Mouse (Mus musculus): Measurements from ENCODE around the gene Zc3h8. TPM values are rescaled to one million over a fixed set of nuclear protein-coding genes. Genes with fewer than 3 reads are reported as not detected.

The Zc3h8 gene
- polyA plus RNA-seq, 1 experiment, result 1.6 TPM

- no peak overlapping the region for H3K4me3 ChIP-seq (replicated peaks; ENCODE audit: extremely low read depth, low read depth, low read length)
- no peak for DNase-seq
- WGBS, result 73% methylated on average over 6 of the region's 6 CpGs
These were observed 41.0 kb downstream of the Zc3h8 start for GRCm38 (mm10) chr2:128902843-128903242.

GRCm38 (mm10) chr2:128892180-128892721, 51.6 kb downstream of the Zc3h8 start:
- H3K4me3 ChIP-seq (replicated peaks; ENCODE audit: extremely low read depth, low read depth, low read length), result peak overlapping the region; percentile 19
- DNase-seq, result no peak
- WGBS, result 6% methylated on average over 36 of the region's 37 CpGs
- TF ChIP-seq CTCF (IDR thresholded peaks at IDR 0.05; ENCODE audit: insufficient read depth, low read length) (no peak), POLR2A (IDR thresholded peaks at IDR 0.05; ENCODE audit: borderline replicate concordance, extremely low read depth, low read depth, low read length) (no peak)
- no peaks in the 10 kb centered on the region for H3K4me1 ChIP-seq (ENCODE audit: control insufficient read depth, insufficient read depth, low read length)

More at GRCm38 (mm10) chr2:128902843-128903242, 41.0 kb downstream of the Zc3h8 start:
- H3K4me1 ChIP-seq (ENCODE audit: control insufficient read depth, insufficient read depth, low read length), result no peaks in the 10 kb centered on the region
- TF ChIP-seq POLR2A (IDR thresholded peaks at IDR 0.05; ENCODE audit: borderline replicate concordance, extremely low read depth, low read depth, low read length) (no peak), CTCF (IDR thresholded peaks at IDR 0.05; ENCODE audit: insufficient read depth, low read length) (no peak)

GRCm38 (mm10) chr2:128890661-128891335, 53.1 kb downstream of the Zc3h8 start:
- H3K4me1 ChIP-seq (ENCODE audit: control insufficient read depth, insufficient read depth, low read length), result no peaks in the 10 kb centered on the region
- no peak for TF ChIP-seq CTCF (IDR thresholded peaks at IDR 0.05; ENCODE audit: insufficient read depth, low read length)
- 91% methylated on average over 4 of the region's 4 CpGs for WGBS
- no peak for DNase-seq
- no peak overlapping the region for H3K4me3 ChIP-seq (replicated peaks; ENCODE audit: extremely low read depth, low read depth, low read length)

- Histone ChIP-seq H3K4me1 (ENCODE audit: control insufficient read depth, insufficient read depth, low read length) (no peaks in the 10 kb centered on the region), H3K4me3 (replicated peaks; ENCODE audit: extremely low read depth, low read depth, low read length) (no peak overlapping the region)
- no peak for DNase-seq
- WGBS, result 61% methylated on average over 6 of the region's 6 CpGs
- TF ChIP-seq CTCF (IDR thresholded peaks at IDR 0.05; ENCODE audit: insufficient read depth, low read length) (no peak), POLR2A (IDR thresholded peaks at IDR 0.05; ENCODE audit: borderline replicate concordance, extremely low read depth, low read depth, low read length) (no peak)
These were observed 55.9 kb downstream of the Zc3h8 start for GRCm38 (mm10) chr2:128887866-128888550.

- 66% methylated on average over 8 of the region's 8 CpGs for WGBS
- no peaks in the 10 kb centered on the region for H3K4me1 ChIP-seq (ENCODE audit: control insufficient read depth, insufficient read depth, low read length)
- no peak for TF ChIP-seq POLR2A (IDR thresholded peaks at IDR 0.05; ENCODE audit: borderline replicate concordance, extremely low read depth, low read depth, low read length)
- no peak for TF ChIP-seq CTCF (IDR thresholded peaks at IDR 0.05; ENCODE audit: insufficient read depth, low read length)
- DNase-seq, result no peak
- no peak overlapping the region for H3K4me3 ChIP-seq (replicated peaks; ENCODE audit: extremely low read depth, low read depth, low read length)
These were observed 58.6 kb downstream of the Zc3h8 start for GRCm38 (mm10) chr2:128885225-128885811.

- no peak for DNase-seq
- 0 out of 2 replicates have a peak, but pooled peaks have one; percentile 5 for TF ChIP-seq CTCF (IDR thresholded peaks at IDR 0.05; ENCODE audit: insufficient read depth, low read length)
- no peak for TF ChIP-seq POLR2A (IDR thresholded peaks at IDR 0.05; ENCODE audit: borderline replicate concordance, extremely low read depth, low read depth, low read length)
- WGBS, result 54% methylated on average over 4 of the region's 4 CpGs
These were observed 62.6 kb downstream of the Zc3h8 start for GRCm38 (mm10) chr2:128881236-128881635.

More at GRCm38 (mm10) chr2:128881236-128881635, 62.6 kb downstream of the Zc3h8 start:
- H3K4me3 ChIP-seq (replicated peaks; ENCODE audit: extremely low read depth, low read depth, low read length), result no peak overlapping the region
- no peaks in the 10 kb centered on the region for H3K4me1 ChIP-seq (ENCODE audit: control insufficient read depth, insufficient read depth, low read length)

Other genes starting within 250 kb of the Zc3h8 start
- gene Mertk, start 245.1 kb downstream of the Zc3h8 start, polyA plus RNA-seq (2012; rRNA removed), result 9.9 and 12.6 TPM in 2 replicates
- 11.1 and 18.5 TPM in 2 replicates for gene Tmem87b, start 126.0 kb downstream of the Zc3h8 start, polyA plus RNA-seq (2012; rRNA removed)
- 0.38 and 1.1 TPM in 2 replicates for gene Fbln7, start 81.1 kb downstream of the Zc3h8 start, polyA plus RNA-seq (2012; rRNA removed)
- gene Zc3h6, start 23.3 kb upstream of the Zc3h8 start, polyA plus RNA-seq (2012; rRNA removed), result 1.00 and 1.3 TPM in 2 replicates
- 4.2 and 4.6 TPM in 2 replicates for gene Gm10762, start 23.6 kb upstream of the Zc3h8 start, polyA plus RNA-seq (2012; rRNA removed)
- gene Vinac1, start 104.1 kb upstream of the Zc3h8 start, polyA plus RNA-seq (2012; rRNA removed), result 0.07 and 0.09 TPM in 2 replicates
- 9.3 and 11.0 TPM in 2 replicates for gene Ttl, start 121.9 kb upstream of the Zc3h8 start, polyA plus RNA-seq (2012; rRNA removed)
- gene Polr1b, start 156.9 kb upstream of the Zc3h8 start, polyA plus RNA-seq (2012; rRNA removed), result 12.3 and 14.9 TPM in 2 replicates
- gene Chchd5, start 185.6 kb upstream of the Zc3h8 start, polyA plus RNA-seq (2012; rRNA removed), result 22.5 and 24.7 TPM in 2 replicates

All from lung, adult 2 months (tissue).